Comparison of ENCODE assay signal across 23 mouse cellular contexts in genomic region chr9:107718781-107719540, GRCm38 (mm10). TPM values are rescaled to one million over a fixed set of nuclear protein-coding genes. Genes with fewer than 3 reads are reported as not detected.
A peak's percentile ranks its signal among the peaks of the same experiment; 100 is the strongest.
DNase-seq lines count a peak whose midpoint lies in the region; ATAC-seq and TF ChIP-seq lines count a peak whose summit lies in the region.
"Had no signal": no experiment of that assay in that cellular context is flagged by ENCODE, and none has a peak within 500 bp of the region (broad histone marks: within the 10 kb centered on the region; RNA-seq: fewer than 3 reads in every experiment).

No protein-coding gene starts in this region.

- H3K36me3 ChIP-seq in heart, embryonic 10.5 days = no peaks in the 10 kb centered on the region
- no peaks in the 10 kb centered on the region for H3K36me3 ChIP-seq in embryonic facial prominence, embryonic 15.5 days
- H3K36me3 ChIP-seq in lung, postnatal 0 days (ENCODE audit: insufficient read depth, low read length) = no peaks in the 10 kb centered on the region
- H3K36me3 ChIP-seq in heart, embryonic 11.5 days (ENCODE audit: control insufficient read depth, insufficient read depth, low read length) = no peaks in the 10 kb centered on the region
- H3K36me3 ChIP-seq: heart, embryonic 13.5 days; neural tube, embryonic 12.5 days had no signal

- peaks cover 38% of the 10 kb centered on the region for H3K27me3 ChIP-seq in heart, embryonic 10.5 days (ENCODE audit: insufficient read depth, poor library complexity, severe bottlenecking)
- no peaks in the 10 kb centered on the region for H3K27me3 ChIP-seq in embryonic facial prominence, embryonic 15.5 days
- no peaks in the 10 kb centered on the region for H3K27me3 ChIP-seq in lung, postnatal 0 days (replicated peaks; ENCODE audit: insufficient read depth, low read length)
- H3K27me3 ChIP-seq in heart, embryonic 11.5 days (ENCODE audit: control insufficient read depth, insufficient read depth, low read length) = peaks cover 13% of the 10 kb centered on the region

- 73% methylated on average over 10 of the region's 10 CpGs for WGBS in heart, embryonic 10.5 days
- 71% methylated on average over 10 of the region's 10 CpGs for WGBS in embryonic facial prominence, embryonic 15.5 days
- 59% methylated on average over 10 of the region's 10 CpGs for WGBS in lung, postnatal 0 days
- WGBS in heart, embryonic 11.5 days (ENCODE audit: insufficient replicate concordance) = 74% methylated on average over 10 of the region's 10 CpGs

- H3K4me3 ChIP-seq in heart, embryonic 10.5 days = no peak overlapping the region
- H3K4me3 ChIP-seq in embryonic facial prominence, embryonic 15.5 days (replicated peaks) = no peak overlapping the region
- no peak overlapping the region for H3K4me3 ChIP-seq in lung, postnatal 0 days (ENCODE audit: low read depth, low read length)
- no peak overlapping the region for H3K4me3 ChIP-seq in heart, embryonic 11.5 days (ENCODE audit: low read depth, low read length)
- H3K4me3 ChIP-seq: heart, embryonic 13.5 days; neural tube, embryonic 12.5 days had no signal

- peak; percentile 19 for TF ChIP-seq EP300 in lung, postnatal 0 days (IDR thresholded peaks at IDR 0.05)

- no peaks in the 10 kb centered on the region for H3K9me3 ChIP-seq in heart, embryonic 10.5 days
- no peaks in the 10 kb centered on the region for H3K9me3 ChIP-seq in embryonic facial prominence, embryonic 15.5 days (replicated peaks)
- no peaks in the 10 kb centered on the region for H3K9me3 ChIP-seq in lung, postnatal 0 days (ENCODE audit: low read length)
- H3K9me3 ChIP-seq in heart, embryonic 11.5 days (replicated peaks; ENCODE audit: control insufficient read depth, low read length) = no peaks in the 10 kb centered on the region
- H3K9me3 ChIP-seq: heart, embryonic 13.5 days; neural tube, embryonic 12.5 days had no signal

- intact Hi-C loops in heart, postnatal 14 days (cut with DNase I) = no loop called here

- peaks cover 49% of the 10 kb centered on the region for H3K4me1 ChIP-seq in heart, embryonic 10.5 days
- peaks cover 79% of the 10 kb centered on the region for H3K4me1 ChIP-seq in embryonic facial prominence, embryonic 15.5 days
- peaks cover 25% of the 10 kb centered on the region; the same call in 1 of the 2 replicates for H3K4me1 ChIP-seq in lung, postnatal 0 days (ENCODE audit: insufficient read depth, low read depth, low read length)
- H3K4me1 ChIP-seq in heart, embryonic 11.5 days (ENCODE audit: control insufficient read depth, insufficient read depth, low read length) = peaks cover 29% of the 10 kb centered on the region

- DNase-seq in heart, embryonic 10.5 days (ENCODE audit: low spot score) = no peak
- DNase-seq in heart, postnatal 14 days = no peak
- DNase-seq in lung, postnatal 0 days (ENCODE audit: low spot score) = peak; percentile 68
- DNase-seq in thymus, postnatal 14 days = peak; percentile 35
- no peak for DNase-seq in embryo, embryonic 10 days (ENCODE audit: low spot score)
- DNase-seq in cerebellum, postnatal 10 days = no peak
- DNase-seq: adrenal gland, postnatal 36 days; cerebellum, adult 9-10 months; heart, postnatal 4 days; kidney, adult 2 months; kidney, postnatal 36 days; liver; liver, postnatal 0 days; right cerebral cortex, postnatal 14 days had no signal

- no peak for ATAC-seq in embryonic facial prominence, embryonic 15.5 days (ENCODE audit: insufficient number of reproducible peaks, low FRiP score, low TSS enrichment, low read depth)
- ATAC-seq in lung, postnatal 0 days = peak; percentile 69
- no peak for ATAC-seq in heart, embryonic 11.5 days (replicated peaks; ENCODE audit: insufficient number of reproducible peaks, low FRiP score, low TSS enrichment)
- ATAC-seq: forebrain, embryonic 14.5 days; hindbrain, postnatal 0 days; liver, postnatal 0 days had no signal

- TF ChIP-seq CTCF in lung, postnatal 0 days (IDR thresholded peaks at IDR 0.05) = no peak

- H3K4me2 ChIP-seq in embryonic facial prominence, embryonic 15.5 days (replicated peaks) = no peak overlapping the region
- H3K4me2 ChIP-seq in lung, postnatal 0 days (replicated peaks; ENCODE audit: low read depth, low read length) = no peak overlapping the region
- no peak overlapping the region for H3K4me2 ChIP-seq in heart, embryonic 11.5 days
- H3K4me2 ChIP-seq: heart, embryonic 13.5 days; neural tube, embryonic 12.5 days had no signal

- peak overlapping the region; percentile 24; the same call in 1 of the 2 replicates for H3K27ac ChIP-seq in heart, embryonic 10.5 days
- peak overlapping the region; percentile 93 for H3K27ac ChIP-seq in embryonic facial prominence, embryonic 15.5 days (replicated peaks)
- H3K27ac ChIP-seq in lung, postnatal 0 days (ENCODE audit: low read length) = no peak overlapping the region
- no peak overlapping the region for H3K27ac ChIP-seq in heart, embryonic 11.5 days (ENCODE audit: low read depth, low read length)
- H3K27ac ChIP-seq: heart, embryonic 13.5 days; hindbrain, postnatal 0 days; neural tube, embryonic 12.5 days had no signal

- no peak overlapping the region for H3K9ac ChIP-seq in embryonic facial prominence, embryonic 15.5 days
- H3K9ac ChIP-seq in lung, postnatal 0 days (replicated peaks; ENCODE audit: low read depth) = no peak overlapping the region
- H3K9ac ChIP-seq in heart, embryonic 11.5 days (ENCODE audit: low read depth, low read length) = no peak overlapping the region
- H3K9ac ChIP-seq: heart, embryonic 13.5 days; liver, postnatal 0 days; neural tube, embryonic 12.5 days had no signal

RNA-seq across cellular contexts. Expression of gene Sema3f, which starts 8.7 kb away (rescaled TPM):
- 4.7 and 13.2 TPM in 2 replicates for polyA plus RNA-seq in heart, embryonic 10.5 days (2016; fragmentation: Nextera tagmentation; extraction: Ambion mirVana)
- total RNA-seq in heart, postnatal 14 days (2021) = 10 to 100 TPM; 17.7 to 18.0 TPM
- polyA plus RNA-seq in embryonic facial prominence, embryonic 15.5 days (2015; fragmentation: Nextera tagmentation; extraction: Ambion mirVana) = 40.6 and 44.6 TPM in 2 replicates
- 23.4 and 24.9 TPM in 2 replicates for polyA plus RNA-seq in lung, postnatal 0 days (2015; fragmentation: Nextera tagmentation; extraction: Ambion mirVana)
- 4.6 and 5.8 TPM in 2 replicates for polyA plus RNA-seq in heart, embryonic 11.5 days (2014; fragmentation: Nextera tagmentation; extraction: Ambion mirVana)

RNA-seq across cellular contexts. Expression of gene Gnat1, which starts 39.4 kb away (rescaled TPM):
- polyA plus RNA-seq in heart, embryonic 10.5 days (2016; fragmentation: Nextera tagmentation; extraction: Ambion mirVana) = 1.2 and 3.2 TPM in 2 replicates
- total RNA-seq in heart, postnatal 14 days (2021) = not detected
- 1.9 and 3.4 TPM in 2 replicates for polyA plus RNA-seq in embryonic facial prominence, embryonic 15.5 days (2015; fragmentation: Nextera tagmentation; extraction: Ambion mirVana)
- polyA plus RNA-seq in lung, postnatal 0 days (2015; fragmentation: Nextera tagmentation; extraction: Ambion mirVana) = 0.23 and 0.30 TPM in 2 replicates
- 0.42 and 1.2 TPM in 2 replicates for polyA plus RNA-seq in heart, embryonic 11.5 days (2014; fragmentation: Nextera tagmentation; extraction: Ambion mirVana)
- total RNA-seq: adrenal gland, postnatal 36 days; gastrocnemius, postnatal 4 days; heart, postnatal 4 days; megakaryocyte-erythroid progenitor cell, adult 5-6 weeks had no signal
- polyA plus RNA-seq: spleen, adult 2 months had no signal

RNA-seq across cellular contexts. Expression of gene Slc38a3, which starts 49.6 kb away (rescaled TPM):
- 4.2 and 4.5 TPM in 2 replicates for polyA plus RNA-seq in heart, embryonic 10.5 days (2016; fragmentation: Nextera tagmentation; extraction: Ambion mirVana)
- total RNA-seq in heart, postnatal 14 days (2021) = 10 to 100 TPM; 48.6 to 53.3 TPM
- polyA plus RNA-seq in embryonic facial prominence, embryonic 15.5 days (2015; fragmentation: Nextera tagmentation; extraction: Ambion mirVana) = 3.7 and 4.2 TPM in 2 replicates
- 0.51 and 0.81 TPM in 2 replicates for polyA plus RNA-seq in lung, postnatal 0 days (2015; fragmentation: Nextera tagmentation; extraction: Ambion mirVana)
- 2.8 and 3.3 TPM in 2 replicates for polyA plus RNA-seq in heart, embryonic 11.5 days (2014; fragmentation: Nextera tagmentation; extraction: Ambion mirVana)
- total RNA-seq: megakaryocyte-erythroid progenitor cell, adult 5-6 weeks had no signal

RNA-seq across cellular contexts. Expression of gene Rbm5, which starts 51.8 kb away (rescaled TPM):
- polyA plus RNA-seq in heart, embryonic 10.5 days (2016; fragmentation: Nextera tagmentation; extraction: Ambion mirVana) = 131 and 159 TPM in 2 replicates
- 10 to 100 TPM; 74.1 to 76.9 TPM for total RNA-seq in heart, postnatal 14 days (2021)
- polyA plus RNA-seq in embryonic facial prominence, embryonic 15.5 days (2015; fragmentation: Nextera tagmentation; extraction: Ambion mirVana) = 198 and 218 TPM in 2 replicates
- 119 and 128 TPM in 2 replicates for polyA plus RNA-seq in lung, postnatal 0 days (2015; fragmentation: Nextera tagmentation; extraction: Ambion mirVana)
- 113 and 135 TPM in 2 replicates for polyA plus RNA-seq in heart, embryonic 11.5 days (2014; fragmentation: Nextera tagmentation; extraction: Ambion mirVana)

Comparison
In these comparisons a context has a peak if more than half of its experiments do, and no peak if none do; other contexts are left out.
1. H3K27ac ChIP-seq: peak in heart, embryonic 10.5 days (single experiment) and embryonic facial prominence, embryonic 15.5 days (single experiment); none in lung, postnatal 0 days (single experiment) and heart, embryonic 11.5 days (single experiment).
2. DNase-seq: peak in lung, postnatal 0 days (single experiment) and thymus, postnatal 14 days (single experiment); none in heart, embryonic 10.5 days (single experiment), heart, postnatal 14 days (0 of 2), embryo, embryonic 10 days (single experiment) and cerebellum, postnatal 10 days (0 of 2).